Mouse (Mus musculus) lung, postnatal 10 days (tissue): ENCODE measurements around the gene Fads3.

Experiments
- DNase-seq: peaks from one replicate; pipeline ENCODE4 v3.0.0; 2021

Gene Fads3

DNA sequence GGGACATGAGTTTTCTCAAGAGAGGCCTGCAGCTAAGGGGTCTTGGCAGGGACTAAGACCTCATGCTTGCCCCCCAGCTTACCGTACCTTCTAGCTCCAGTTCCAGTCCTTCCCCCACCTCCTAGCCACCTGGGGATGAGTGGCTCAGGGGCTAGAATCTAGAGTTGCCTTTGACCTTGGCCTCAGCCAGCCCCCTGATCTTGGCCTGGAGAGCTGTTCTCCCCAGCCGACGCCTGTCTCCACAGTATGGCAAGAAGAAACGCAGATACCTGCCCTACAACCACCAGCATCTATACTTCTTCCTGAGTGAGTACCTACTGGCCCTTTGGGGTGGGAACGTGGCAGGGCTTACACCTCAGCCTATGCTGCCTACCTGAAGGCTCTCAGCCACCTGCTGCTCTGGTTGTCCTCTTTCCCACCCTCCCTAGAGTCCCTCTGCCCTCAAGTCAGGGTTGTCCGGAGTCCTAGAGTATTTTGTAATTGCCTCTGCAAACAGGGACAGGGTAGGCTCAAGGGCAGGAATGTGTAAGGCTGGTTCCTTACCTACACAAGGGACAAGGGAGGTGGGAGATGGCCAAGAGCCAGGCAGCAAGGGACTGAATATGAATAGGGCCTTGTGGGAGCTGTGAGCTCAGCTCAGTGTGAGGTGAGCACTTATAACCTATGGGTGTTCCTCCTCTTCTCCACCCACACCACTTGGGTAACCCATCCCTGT is 13.1 kb downstream of the Fads3 start:
- no peak for DNase-seq

- no peak for DNase-seq
These were observed 13.9 kb downstream of the Fads3 start for GRCm38 (mm10) chr19:10055261-10055660.

DNA sequence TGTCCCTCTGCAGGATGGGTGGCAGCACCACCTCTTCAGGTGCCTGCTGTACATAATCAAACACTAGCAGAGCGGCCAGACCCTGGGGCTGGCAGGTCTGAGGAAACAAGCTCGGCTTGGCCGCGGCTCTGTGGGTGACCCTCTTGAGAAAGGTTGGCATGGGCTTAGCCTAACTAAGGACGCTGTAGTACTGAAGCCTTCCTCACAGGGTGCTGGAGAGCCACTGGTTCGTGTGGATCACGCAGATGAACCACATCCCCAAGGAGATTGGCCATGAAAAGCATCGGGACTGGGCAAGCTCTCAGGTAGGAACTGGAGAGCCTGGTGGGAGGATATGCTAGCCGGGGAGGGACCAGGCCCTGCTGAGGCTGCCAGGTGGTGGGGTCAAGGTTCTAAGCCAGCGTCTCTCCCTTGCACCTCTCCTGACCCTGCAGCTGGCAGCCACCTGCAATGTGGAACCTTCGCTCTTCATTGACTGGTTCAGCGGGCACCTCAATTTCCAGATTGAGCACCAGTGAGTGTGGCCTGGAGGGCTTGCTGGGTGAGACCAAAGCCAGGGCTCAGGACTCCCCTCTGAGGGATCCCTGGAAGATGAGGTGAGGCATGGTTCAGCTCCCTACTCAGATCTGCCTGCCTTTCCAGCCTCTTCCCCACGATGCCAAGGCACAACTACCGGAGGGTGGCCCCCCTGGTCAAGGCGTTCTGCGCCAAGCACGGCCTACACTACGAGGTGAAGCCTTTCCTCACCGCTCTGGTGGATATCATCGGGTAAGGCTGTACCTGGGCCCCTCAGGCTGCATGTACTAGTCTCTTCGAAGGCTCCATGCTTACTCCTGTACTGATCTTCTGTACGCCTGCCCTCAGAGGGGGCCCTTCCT is 14.7 kb downstream of the Fads3 start:
- DNase-seq, result no peak

DNA sequence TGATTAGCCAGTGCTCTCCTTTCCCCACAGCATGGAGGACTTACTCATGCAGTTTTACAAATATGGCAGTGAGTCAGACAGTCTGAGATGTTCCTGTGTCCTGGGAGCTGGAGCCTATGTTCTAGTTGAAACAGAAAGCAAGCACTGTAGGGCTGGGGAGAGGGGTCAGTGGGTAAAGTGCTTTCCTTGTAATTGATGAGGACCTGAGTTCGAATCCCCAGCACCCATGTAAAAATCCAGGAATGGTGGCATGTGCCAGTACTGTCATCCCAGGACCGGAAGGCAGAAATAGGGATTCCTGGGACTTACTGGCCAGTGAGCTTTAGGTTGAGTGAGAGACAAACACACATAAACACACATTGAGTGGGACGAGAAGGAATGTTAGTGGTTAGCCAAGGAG is 15.3 kb downstream of the Fads3 start:
- DNase-seq, result no peak

DNA sequence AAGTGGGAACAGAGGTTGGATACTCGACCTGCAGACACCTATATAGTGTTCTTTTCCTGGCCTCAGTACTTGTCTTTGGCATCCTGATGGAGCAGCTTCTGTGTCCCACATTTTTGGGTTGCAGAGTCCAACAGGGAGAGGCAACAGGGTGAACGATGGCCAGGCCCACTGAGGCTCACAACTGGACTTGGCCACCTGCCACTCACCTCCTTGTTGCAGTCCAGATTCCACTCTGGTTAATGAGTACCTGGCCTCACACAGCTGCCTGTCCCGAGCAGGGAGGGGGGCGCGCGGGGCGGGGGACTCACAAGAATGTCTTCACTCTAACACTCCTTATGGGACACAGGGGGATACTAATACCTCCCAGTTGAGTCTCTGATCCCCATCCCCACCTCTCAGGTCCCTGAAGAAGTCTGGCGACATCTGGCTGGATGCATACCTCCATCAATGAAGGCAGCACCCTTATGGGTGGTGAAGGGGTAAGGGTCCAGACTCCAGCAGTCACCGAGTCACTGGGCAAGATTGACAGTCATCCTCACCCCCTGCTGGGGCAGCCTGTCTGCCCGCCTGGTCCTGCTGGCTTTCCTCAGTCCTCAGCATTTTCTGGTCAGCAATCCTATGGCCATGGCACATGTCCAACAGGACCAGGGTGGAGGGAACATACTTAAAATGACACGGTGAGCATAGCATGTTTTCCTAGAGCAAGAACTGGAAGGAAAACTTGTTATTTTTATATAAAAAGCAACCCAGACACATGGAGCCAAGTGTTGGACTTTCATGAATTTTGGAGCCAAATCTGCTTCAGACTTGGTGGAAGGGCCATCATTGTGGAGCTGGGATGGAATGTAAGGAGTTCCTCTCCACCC is 16.4 kb downstream of the Fads3 start:
- peak; percentile 49 for DNase-seq

DNA sequence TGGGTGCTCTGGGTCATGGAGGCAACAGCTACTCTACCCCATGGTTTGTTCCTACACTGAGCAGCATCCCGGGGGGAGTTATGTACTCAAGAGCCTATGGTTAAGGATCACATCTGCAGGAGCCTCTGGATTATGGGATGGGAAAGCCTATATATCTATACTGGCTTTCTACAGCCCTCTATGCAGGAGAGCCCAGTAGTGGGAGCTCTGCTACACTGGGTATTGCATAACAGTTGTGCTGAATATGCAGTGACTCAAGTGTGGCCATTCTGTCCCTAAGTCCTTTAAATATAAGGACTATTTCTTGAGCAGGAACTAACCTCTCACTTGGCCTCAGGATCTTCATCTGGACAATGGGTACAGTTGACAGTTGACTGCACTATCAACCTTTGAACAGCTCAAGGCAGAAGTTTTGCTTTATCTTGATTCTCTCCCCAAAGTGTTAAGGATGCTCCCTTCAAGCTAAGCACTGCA is 17.0 kb downstream of the Fads3 start:
- DNase-seq, result no peak

DNA sequence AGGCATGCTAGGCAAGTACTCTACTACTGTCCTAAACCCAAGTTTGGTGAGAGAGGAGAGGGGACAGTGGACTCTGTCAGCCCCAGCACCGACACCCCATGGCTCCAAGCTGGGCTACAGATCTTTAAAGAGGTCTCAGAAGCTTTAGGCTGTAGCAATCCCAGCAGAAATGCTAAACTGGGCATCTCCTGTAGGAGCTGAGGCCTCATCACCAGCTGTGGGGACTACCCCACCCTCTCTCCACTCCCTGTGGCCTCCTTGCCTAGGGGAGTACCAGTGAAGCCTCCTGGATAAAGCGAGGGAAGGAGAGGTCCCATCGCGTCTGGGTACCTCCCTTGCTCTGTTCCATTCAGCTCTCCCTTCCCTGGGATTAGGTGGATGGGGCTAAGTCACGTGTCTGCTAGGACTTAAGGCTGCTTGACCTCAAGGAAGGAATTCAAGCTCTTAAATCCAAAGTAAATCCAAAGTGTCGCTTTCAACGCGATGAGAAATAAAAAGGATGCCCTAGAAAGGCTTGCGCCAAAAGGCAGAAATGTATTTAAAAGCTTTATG is 17.6 kb downstream of the Fads3 start:
- no peak for DNase-seq

DNA sequence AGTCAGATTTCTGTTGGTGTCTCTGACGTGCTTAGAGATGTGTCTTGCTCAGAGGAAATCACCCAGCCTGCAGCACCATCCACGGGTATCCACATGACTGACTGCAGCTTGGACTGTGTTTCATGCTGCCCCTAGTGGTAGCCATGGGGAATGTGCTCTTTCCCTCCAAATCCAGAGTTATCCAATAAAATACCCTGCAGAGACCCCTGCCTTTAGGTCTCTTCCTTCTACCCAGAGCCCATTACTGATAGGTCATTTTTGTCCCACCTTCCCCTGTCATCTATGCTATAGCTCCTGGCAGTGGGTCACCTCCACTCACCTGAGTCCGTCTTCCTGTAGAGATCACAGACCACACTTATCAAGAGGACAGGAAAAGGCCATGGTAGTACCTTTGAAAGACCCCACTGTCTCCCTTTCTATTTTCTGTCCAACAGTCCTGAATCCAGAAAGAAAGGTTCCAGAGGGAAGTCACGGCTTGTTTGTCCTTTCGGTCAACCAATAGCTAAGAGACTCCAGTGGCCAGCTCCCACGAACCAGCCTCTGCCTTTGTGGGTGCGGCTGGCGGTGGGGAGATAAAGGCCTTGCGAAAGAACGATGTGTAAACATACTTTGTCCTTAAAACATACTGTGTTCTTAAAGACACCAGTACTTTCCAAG is 18.7 kb downstream of the Fads3 start:
- peak; percentile 71 for DNase-seq

DNA sequence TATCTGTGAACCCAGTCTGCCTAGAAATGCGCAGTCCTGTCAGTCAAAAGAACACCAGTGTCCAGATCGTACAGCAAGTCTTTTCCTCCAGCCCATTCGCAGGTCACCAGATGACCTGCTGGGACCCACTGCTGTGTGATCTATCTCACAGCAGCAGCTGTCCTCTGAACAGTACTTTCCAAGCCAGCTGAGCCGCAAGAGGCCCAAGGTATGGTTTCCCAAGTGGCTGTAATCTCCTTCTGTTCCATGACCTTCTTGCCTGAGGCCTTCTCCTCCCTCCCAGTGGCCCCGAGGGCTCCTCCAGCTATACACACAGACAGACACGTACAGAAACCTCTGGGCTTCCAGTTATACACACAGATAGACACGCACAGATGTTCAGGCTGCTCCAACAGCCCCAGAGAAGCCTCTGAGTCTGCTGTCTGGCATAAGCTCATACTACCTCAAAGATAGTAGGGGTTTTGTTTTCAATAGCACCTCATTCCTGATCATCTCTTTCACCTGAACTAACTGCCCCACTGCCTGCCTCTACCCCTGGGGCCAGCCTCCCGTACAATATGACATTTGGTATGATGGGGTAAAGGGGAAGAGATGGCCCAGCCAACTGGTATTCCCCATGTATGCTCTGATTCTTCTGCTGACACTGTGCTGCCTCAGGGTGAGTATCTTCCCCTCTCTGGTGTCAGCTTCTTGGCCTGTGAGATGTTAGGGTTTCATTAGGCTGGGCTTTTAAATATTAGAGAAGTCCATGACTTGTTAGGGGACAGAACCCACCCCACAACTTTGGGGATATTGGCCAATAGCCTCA is 19.6 kb downstream of the Fads3 start:
- no peak for DNase-seq

DNA sequence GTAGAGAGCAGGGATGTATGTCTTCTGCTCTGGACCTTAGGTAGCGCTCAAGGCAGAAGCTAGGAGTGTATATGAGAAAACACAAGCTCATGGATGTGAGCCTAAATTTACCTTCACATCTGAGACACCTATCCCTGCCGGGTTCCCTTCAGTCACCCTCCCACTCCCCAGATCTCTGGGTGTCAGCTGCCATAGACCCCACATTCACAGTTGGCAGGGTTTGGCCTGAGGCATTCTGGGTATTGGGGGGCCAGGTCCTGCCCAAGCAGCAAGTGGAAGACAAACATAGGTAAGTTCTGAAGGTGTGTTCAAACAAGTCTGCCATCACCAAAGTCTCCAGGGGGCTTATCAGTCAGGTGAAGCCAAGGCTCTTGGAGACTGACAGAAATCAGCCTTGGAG is 20.3 kb downstream of the Fads3 start:
- no peak for DNase-seq

GRCm38 (mm10) chr19:10062292-10062691 is 20.9 kb downstream of the Fads3 start:
- DNase-seq, result no peak

DNA sequence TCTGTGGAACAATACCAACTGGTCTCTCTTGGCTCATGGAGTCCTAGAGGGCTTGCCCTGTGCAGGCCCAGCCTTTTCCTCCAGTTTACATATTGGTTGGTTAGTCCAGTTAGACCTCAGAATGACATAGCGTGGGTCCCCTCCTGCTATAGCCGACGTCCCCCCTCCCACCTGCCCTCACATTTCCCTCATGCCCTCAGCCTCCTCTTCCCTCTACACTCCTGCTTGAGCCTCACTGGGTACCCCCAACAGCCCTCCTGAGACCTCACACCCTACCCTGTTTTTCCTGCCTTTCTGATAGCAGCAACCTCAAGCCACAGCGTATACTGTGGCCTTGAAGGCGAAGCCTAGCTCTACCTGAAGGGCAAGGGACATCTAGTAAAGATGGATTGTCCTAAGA is 21.5 kb downstream of the Fads3 start:
- DNase-seq, result no peak

DNA sequence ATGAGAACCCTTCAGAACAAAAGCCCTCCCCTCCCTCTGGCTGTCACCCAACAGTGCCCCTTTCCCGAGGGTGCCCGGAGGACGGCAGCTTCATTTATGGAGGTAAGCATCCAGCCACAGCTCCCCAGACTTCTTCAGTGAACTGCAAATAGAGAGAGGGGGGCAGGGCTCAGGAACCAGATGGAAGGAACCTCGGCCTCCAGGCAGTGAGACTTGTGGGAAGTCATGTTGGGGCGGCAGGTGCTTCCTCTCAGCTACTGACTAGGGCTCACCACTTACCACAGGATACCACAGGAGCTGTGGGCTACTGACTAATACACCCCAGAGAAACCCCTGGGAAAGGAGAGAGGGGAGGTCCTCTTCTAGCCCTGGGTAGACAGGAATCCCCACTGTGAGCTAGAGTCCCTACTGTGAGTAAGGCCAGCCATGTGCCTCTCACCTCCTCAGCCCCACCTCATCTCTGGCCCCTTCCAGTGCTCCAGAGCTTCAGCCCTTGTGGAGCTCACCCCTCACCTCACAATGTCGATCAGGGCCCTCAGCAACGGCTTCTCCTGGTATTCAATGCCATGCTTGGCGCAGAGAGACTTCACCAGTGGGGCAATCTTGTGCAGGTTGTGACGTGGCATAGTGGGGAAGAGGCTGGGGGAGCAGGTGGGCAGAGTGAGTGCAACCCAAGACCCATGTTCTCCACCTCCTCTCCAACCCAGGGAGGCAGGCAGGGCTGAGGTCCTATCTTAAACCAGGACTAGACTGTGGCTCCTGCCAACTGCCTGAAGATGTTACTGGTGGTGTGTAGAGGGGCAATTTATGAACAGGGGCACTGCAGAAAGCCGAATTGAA is 23.0 kb downstream of the Fads3 start:
- DNase-seq, result no peak

- DNase-seq, result no peak
These were observed 24.3 kb downstream of the Fads3 start for GRCm38 (mm10) chr19:10065465-10066188.

DNA sequence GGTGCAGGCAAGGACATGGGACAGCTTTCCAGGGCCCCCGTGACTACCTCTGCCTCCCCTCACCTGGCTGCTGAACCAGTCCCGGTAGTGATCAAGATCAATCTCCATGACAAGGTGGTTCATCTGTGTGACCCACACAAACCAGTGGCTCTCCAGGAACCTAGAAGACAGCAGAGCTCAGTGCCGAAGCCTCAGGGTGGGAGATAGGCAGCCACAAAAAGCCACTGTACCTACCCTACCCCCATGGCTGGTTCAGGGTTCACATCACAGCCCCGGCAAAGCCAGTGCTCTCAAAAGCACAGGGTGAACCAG is 24.8 kb downstream of the Fads3 start:
- no peak for DNase-seq

DNA sequence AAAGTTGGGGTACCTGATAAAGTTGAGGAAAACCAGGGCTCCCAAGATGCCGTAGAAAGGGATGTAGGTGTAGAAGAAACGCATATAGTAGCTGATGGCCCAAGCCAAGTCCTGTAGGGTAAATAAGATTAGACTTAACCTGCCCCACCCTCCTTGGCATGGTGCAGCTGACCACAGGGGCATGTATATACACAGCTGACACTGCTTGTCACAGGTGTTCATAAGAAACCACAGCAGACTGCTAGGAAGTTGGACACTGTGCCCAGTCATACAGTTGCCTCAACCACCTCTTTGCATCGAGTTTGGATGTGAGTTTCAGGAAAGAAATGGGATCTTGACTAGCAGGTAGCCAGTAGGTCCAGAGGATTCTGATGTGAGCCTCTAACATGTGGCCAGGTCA is 25.1 kb downstream of the Fads3 start:
- DNase-seq, result no peak

- DNase-seq, result no peak
These were observed 26.3 kb downstream of the Fads3 start for GRCm38 (mm10) chr19:10067701-10068100.

DNA sequence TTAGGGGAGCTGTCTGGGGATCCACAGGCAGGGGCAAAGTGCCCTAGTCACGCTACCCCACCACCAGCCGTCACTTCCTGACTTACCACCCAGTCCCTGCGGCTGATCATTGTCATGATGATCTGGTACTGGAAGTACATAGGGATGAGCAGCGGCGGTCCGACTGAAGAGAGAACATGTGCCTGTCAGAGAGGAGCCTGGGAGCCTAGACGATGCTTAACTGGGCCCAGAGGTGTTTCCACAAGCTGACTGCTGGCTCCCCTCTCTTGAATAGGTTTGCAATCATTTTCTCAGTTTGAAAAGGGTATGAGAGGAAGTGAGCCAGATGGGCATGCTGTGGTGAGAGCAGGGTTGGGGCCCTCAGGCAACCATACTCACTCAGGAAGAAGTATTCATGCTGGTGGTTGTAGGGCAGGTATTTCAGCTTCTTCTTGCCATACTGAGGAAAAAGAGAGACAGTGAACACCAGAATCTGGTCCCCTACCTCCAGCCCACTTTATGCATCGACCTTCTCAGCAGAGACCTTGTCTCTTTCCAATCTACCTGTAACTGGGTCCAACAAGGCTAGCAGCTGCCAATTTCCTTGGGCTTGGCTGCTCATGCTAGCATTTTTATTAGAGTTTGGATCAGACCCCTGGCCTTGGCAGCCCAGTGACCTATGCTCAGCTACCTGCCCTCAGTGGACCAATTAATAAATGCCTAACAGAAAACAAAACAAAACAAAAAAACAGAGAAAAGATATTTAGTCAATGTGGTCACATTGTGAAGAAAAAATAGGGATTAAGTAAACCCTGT is 29.0 kb downstream of the Fads3 start:
- DNase-seq, result no peak

- no peak for DNase-seq
These were observed 29.8 kb downstream of the Fads3 start for GRCm38 (mm10) chr19:10071166-10071565.
